Mouse (Mus musculus) thymus, postnatal 36 days (tissue): ENCODE results near the gene Gjd3.
"Not testable (repeated sequence)": the region's sequence is repeated elsewhere in the genome, so short reads cannot be mapped to it uniquely, and the experiment has no call there.

ENCODE experiments used
- DNase-seq, 2 experiments: peaks; one replicate each; pipeline ENCODE4 v3.0.0; 2022; ENCODE audit warnings: mixed read lengths in 2 of 2

Gjd3 gene

GRCm38 (mm10) chr11:98982773-98983133 lies at the start of gene Gjd3:
Gene Gjd3, minus strand, starts transcription at chr11:98983016.
- no peak for DNase-seq

- no peak for DNase-seq
These were observed 44.2 kb upstream of the Gjd3 start for GRCm38 (mm10) chr11:99026899-99027440.

- peak in 1 of 2 experiments; percentile 29 for DNase-seq
These were observed 43.1 kb upstream of the Gjd3 start for GRCm38 (mm10) chr11:99025878-99026277.

GRCm38 (mm10) chr11:99024468-99025134 lies 41.8 kb upstream of the Gjd3 start:
- no peak for DNase-seq

GRCm38 (mm10) chr11:99023500-99024467 lies 41.0 kb upstream of the Gjd3 start, which contains the start of gene Top2a:
Gene Top2a, minus strand, starts transcription at chr11:99024189.
- DNase-seq, result peak; percentile 89 to 94

- no peak for DNase-seq
These were observed 40.3 kb upstream of the Gjd3 start for GRCm38 (mm10) chr11:99023094-99023493.

GRCm38 (mm10) chr11:99022384-99022933 lies 39.6 kb upstream of the Gjd3 start:
- DNase-seq, result no peak

- DNase-seq, result no peak
These were observed 37.0 kb upstream of the Gjd3 start for GRCm38 (mm10) chr11:99019844-99020243.

GRCm38 (mm10) chr11:99013856-99014255 lies 31.0 kb upstream of the Gjd3 start:
- DNase-seq, result no peak

GRCm38 (mm10) chr11:99010706-99011105 lies 27.9 kb upstream of the Gjd3 start:
- DNase-seq, result no peak

GRCm38 (mm10) chr11:99010124-99010523 lies 27.3 kb upstream of the Gjd3 start:
- DNase-seq, result no peak

GRCm38 (mm10) chr11:99006788-99007187 lies 24.0 kb upstream of the Gjd3 start:
- no peak for DNase-seq

GRCm38 (mm10) chr11:98999243-98999642 lies 16.4 kb upstream of the Gjd3 start:
- no peak for DNase-seq

GRCm38 (mm10) chr11:98998776-98999175 lies 16.0 kb upstream of the Gjd3 start:
- DNase-seq, result no peak

- no peak for DNase-seq
These were observed 14.8 kb upstream of the Gjd3 start for GRCm38 (mm10) chr11:98997659-98998058.

GRCm38 (mm10) chr11:98995987-98996386 lies 13.2 kb upstream of the Gjd3 start:
- no peak for DNase-seq

GRCm38 (mm10) chr11:98990866-98991265 lies 8.1 kb upstream of the Gjd3 start:
- DNase-seq, result no peak

GRCm38 (mm10) chr11:98988260-98988659 lies 5.4 kb upstream of the Gjd3 start:
- DNase-seq, result not testable (repeated sequence)

GRCm38 (mm10) chr11:98985542-98985941 lies 2.7 kb upstream of the Gjd3 start:
- no peak for DNase-seq

- DNase-seq, result no peak
These were observed 735 bp upstream of the Gjd3 start for GRCm38 (mm10) chr11:98983551-98983950.

GRCm38 (mm10) chr11:98981997-98982772 lies 631 bp downstream of the Gjd3 start:
- DNase-seq, result peak in 1 of 2 experiments; percentile 51

GRCm38 (mm10) chr11:98981289-98981996 lies 1.4 kb downstream of the Gjd3 start:
- DNase-seq, result no peak
